Mouse (Mus musculus): Measurements from ENCODE around the gene Lgals3bp. TPM values are rescaled to one million over a fixed set of nuclear protein-coding genes. Genes with fewer than 3 reads are reported as not detected.

Gene Lgals3bp
- polyA plus RNA-seq, 1 experiment from 2014 or later: 5.6 TPM

GRCm38 (mm10) chr11:118431100-118431948 lies 29.4 kb upstream of the Lgals3bp start:
- Histone ChIP-seq H3K9ac (0 out of 2 replicates have a peak overlapping the region, but pooled peaks have one; percentile 36), H3K27ac (peak overlapping the region; percentile 65), H3K4me2 (peak overlapping the region; percentile 75; the same call in 1 of the 2 replicates), H3K27me3 (no peaks in the 10 kb centered on the region), H3K4me3 (no peak overlapping the region), H3K9me3 (no peaks in the 10 kb centered on the region), H3K4me1 (peaks cover 86% of the 10 kb centered on the region), H3K36me3 (no peaks in the 10 kb centered on the region)
- 59% methylated on average over 16 of the region's 16 CpGs for WGBS
- ATAC-seq (ENCODE audit: insufficient number of reproducible peaks, insufficient read depth, low FRiP score, low TSS enrichment, low read depth): no peak

- H3K9me3 ChIP-seq: no peaks in the 10 kb centered on the region
- 18% methylated on average over 4 of the region's 4 CpGs for WGBS
- ATAC-seq (ENCODE audit: insufficient number of reproducible peaks, insufficient read depth, low FRiP score, low TSS enrichment, low read depth): no peak
- H3K36me3 ChIP-seq: no peaks in the 10 kb centered on the region
- H3K4me2 ChIP-seq: peak overlapping the region; percentile 75
- peak overlapping the region; percentile 49; the same call in 1 of the 2 replicates for H3K4me3 ChIP-seq
- H3K27ac ChIP-seq: peak overlapping the region; percentile 89; the same call in 1 of the 2 replicates
- H3K4me1 ChIP-seq: peaks cover 84% of the 10 kb centered on the region
- peak overlapping the region; percentile 36; the same call in 1 of the 2 replicates for H3K9ac ChIP-seq
- no peaks in the 10 kb centered on the region for H3K27me3 ChIP-seq
Measured at GRCm38 (mm10) chr11:118430291-118430885, 28.5 kb upstream of the Lgals3bp start.

- peak overlapping the region; percentile 75 for H3K4me2 ChIP-seq
- peak overlapping the region; percentile 74 for H3K9ac ChIP-seq
- H3K36me3 ChIP-seq: no peaks in the 10 kb centered on the region
- no peaks in the 10 kb centered on the region for H3K9me3 ChIP-seq
- no peaks in the 10 kb centered on the region for H3K27me3 ChIP-seq
- H3K4me3 ChIP-seq: peak overlapping the region; percentile 49
- WGBS: 41% methylated on average over 8 of the region's 8 CpGs
- peaks cover 85% of the 10 kb centered on the region for H3K4me1 ChIP-seq
- H3K27ac ChIP-seq: peak overlapping the region; percentile 89
- no peak for ATAC-seq (ENCODE audit: insufficient number of reproducible peaks, insufficient read depth, low FRiP score, low TSS enrichment, low read depth)
Measured at GRCm38 (mm10) chr11:118428944-118429709, 27.2 kb upstream of the Lgals3bp start.

GRCm38 (mm10) chr11:118428460-118428868 lies 26.6 kb upstream of the Lgals3bp start:
- Histone ChIP-seq H3K4me2 (peak overlapping the region; percentile 75), H3K4me1 (peaks cover 85% of the 10 kb centered on the region), H3K9ac (peak overlapping the region; percentile 74), H3K27me3 (no peaks in the 10 kb centered on the region), H3K27ac (peak overlapping the region; percentile 89), H3K9me3 (no peaks in the 10 kb centered on the region), H3K36me3 (no peaks in the 10 kb centered on the region), H3K4me3 (peak overlapping the region; percentile 49)
- 5% methylated on average over 11 of the region's 11 CpGs for WGBS
- no peak for ATAC-seq (ENCODE audit: insufficient number of reproducible peaks, insufficient read depth, low FRiP score, low TSS enrichment, low read depth)

GRCm38 (mm10) chr11:118427986-118428385 lies 26.1 kb upstream of the Lgals3bp start, which contains the start of gene C1qtnf1:
TSS of gene C1qtnf1 (plus strand) at chr11:118428203.
- Histone ChIP-seq H3K4me2 (peak within 1 kb of the TSS; percentile 75), H3K4me3 (peak within 1 kb of the TSS; percentile 49), H3K27me3 (no peaks in the 10 kb centered on the region), H3K36me3 (no peaks in the 10 kb centered on the region), H3K27ac (peak within 1 kb of the TSS; percentile 89), H3K9ac (peak within 1 kb of the TSS; percentile 74), H3K4me1 (peaks cover 85% of the 10 kb centered on the region), H3K9me3 (no peaks in the 10 kb centered on the region)
- WGBS: 1% methylated on average over 8 of the region's 8 CpGs
- no peak for ATAC-seq (ENCODE audit: insufficient number of reproducible peaks, insufficient read depth, low FRiP score, low TSS enrichment, low read depth)

- peak overlapping the region; percentile 89 for H3K27ac ChIP-seq
- peak overlapping the region; percentile 74; the same call in 1 of the 2 replicates for H3K9ac ChIP-seq
- no peaks in the 10 kb centered on the region for H3K27me3 ChIP-seq
- no peaks in the 10 kb centered on the region for H3K36me3 ChIP-seq
- no peaks in the 10 kb centered on the region for H3K9me3 ChIP-seq
- peak overlapping the region; percentile 75 for H3K4me2 ChIP-seq
- 22% methylated on average over 3 of the region's 3 CpGs for WGBS
- H3K4me1 ChIP-seq: peaks cover 81% of the 10 kb centered on the region
- peak overlapping the region; percentile 49 for H3K4me3 ChIP-seq
- no peak for ATAC-seq (ENCODE audit: insufficient number of reproducible peaks, insufficient read depth, low FRiP score, low TSS enrichment, low read depth)
Measured at GRCm38 (mm10) chr11:118427266-118427779, 25.4 kb upstream of the Lgals3bp start.

GRCm38 (mm10) chr11:118426765-118427164 lies 24.9 kb upstream of the Lgals3bp start:
- H3K36me3 ChIP-seq: no peaks in the 10 kb centered on the region
- peaks cover 75% of the 10 kb centered on the region for H3K4me1 ChIP-seq
- no peak for ATAC-seq (ENCODE audit: insufficient number of reproducible peaks, insufficient read depth, low FRiP score, low TSS enrichment, low read depth)
- H3K4me3 ChIP-seq: no peak overlapping the region
- no peak overlapping the region for H3K9ac ChIP-seq
- H3K4me2 ChIP-seq: no peak overlapping the region
- H3K27me3 ChIP-seq: no peaks in the 10 kb centered on the region
- H3K9me3 ChIP-seq: no peaks in the 10 kb centered on the region
- WGBS: 65% methylated on average over 5 of the region's 5 CpGs
- H3K27ac ChIP-seq: no peak overlapping the region

- Histone ChIP-seq H3K36me3 (no peaks in the 10 kb centered on the region), H3K4me1 (peaks cover 57% of the 10 kb centered on the region), H3K9me3 (no peaks in the 10 kb centered on the region), H3K27me3 (no peaks in the 10 kb centered on the region), H3K27ac (no peak overlapping the region), H3K4me2 (no peak overlapping the region), H3K4me3 (no peak overlapping the region), H3K9ac (no peak overlapping the region)
- WGBS: 44% methylated on average over 13 of the region's 13 CpGs
- ATAC-seq (ENCODE audit: insufficient number of reproducible peaks, insufficient read depth, low FRiP score, low TSS enrichment, low read depth): no peak
Measured at GRCm38 (mm10) chr11:118424621-118425335, 22.9 kb upstream of the Lgals3bp start.

GRCm38 (mm10) chr11:118423266-118423971 lies 21.5 kb upstream of the Lgals3bp start:
- H3K36me3 ChIP-seq: no peaks in the 10 kb centered on the region
- no peaks in the 10 kb centered on the region for H3K9me3 ChIP-seq
- peak overlapping the region; percentile 85 for H3K27ac ChIP-seq
- peak; percentile 52; the same call in 1 of the 2 replicates for ATAC-seq (ENCODE audit: insufficient number of reproducible peaks, insufficient read depth, low FRiP score, low TSS enrichment, low read depth)
- H3K4me1 ChIP-seq: peaks cover 48% of the 10 kb centered on the region
- peak overlapping the region; percentile 41; the same call in 1 of the 2 replicates for H3K9ac ChIP-seq
- H3K27me3 ChIP-seq: no peaks in the 10 kb centered on the region
- H3K4me3 ChIP-seq: peak overlapping the region; percentile 12; the same call in 1 of the 2 replicates
- peak overlapping the region; percentile 47 for H3K4me2 ChIP-seq
- WGBS: 3% methylated on average over 18 of the region's 18 CpGs

GRCm38 (mm10) chr11:118420261-118420660 lies 18.4 kb upstream of the Lgals3bp start:
- no peak overlapping the region for H3K9ac ChIP-seq
- peaks cover 51% of the 10 kb centered on the region for H3K4me1 ChIP-seq
- H3K4me3 ChIP-seq: no peak overlapping the region
- H3K27me3 ChIP-seq: no peaks in the 10 kb centered on the region
- no peak overlapping the region for H3K27ac ChIP-seq
- H3K9me3 ChIP-seq: no peaks in the 10 kb centered on the region
- peaks cover 22% of the 10 kb centered on the region for H3K36me3 ChIP-seq
- no peak overlapping the region for H3K4me2 ChIP-seq
- ATAC-seq (ENCODE audit: insufficient number of reproducible peaks, insufficient read depth, low FRiP score, low TSS enrichment, low read depth): no peak
- 74% methylated on average over 7 of the region's 7 CpGs for WGBS

Measured in embryonic facial prominence, embryonic 13.5 days (tissue).